Mouse (Mus musculus) skeletal muscle tissue, adult 2 months (tissue): ENCODE measurements around the gene Dok1.

Experiments used
- DNase-seq: peaks from one replicate; pipeline ENCODE4 v3.0.0-alpha.2; 2012; ENCODE audit warnings: low read depth, low spot score

The Dok1 gene

DNA sequence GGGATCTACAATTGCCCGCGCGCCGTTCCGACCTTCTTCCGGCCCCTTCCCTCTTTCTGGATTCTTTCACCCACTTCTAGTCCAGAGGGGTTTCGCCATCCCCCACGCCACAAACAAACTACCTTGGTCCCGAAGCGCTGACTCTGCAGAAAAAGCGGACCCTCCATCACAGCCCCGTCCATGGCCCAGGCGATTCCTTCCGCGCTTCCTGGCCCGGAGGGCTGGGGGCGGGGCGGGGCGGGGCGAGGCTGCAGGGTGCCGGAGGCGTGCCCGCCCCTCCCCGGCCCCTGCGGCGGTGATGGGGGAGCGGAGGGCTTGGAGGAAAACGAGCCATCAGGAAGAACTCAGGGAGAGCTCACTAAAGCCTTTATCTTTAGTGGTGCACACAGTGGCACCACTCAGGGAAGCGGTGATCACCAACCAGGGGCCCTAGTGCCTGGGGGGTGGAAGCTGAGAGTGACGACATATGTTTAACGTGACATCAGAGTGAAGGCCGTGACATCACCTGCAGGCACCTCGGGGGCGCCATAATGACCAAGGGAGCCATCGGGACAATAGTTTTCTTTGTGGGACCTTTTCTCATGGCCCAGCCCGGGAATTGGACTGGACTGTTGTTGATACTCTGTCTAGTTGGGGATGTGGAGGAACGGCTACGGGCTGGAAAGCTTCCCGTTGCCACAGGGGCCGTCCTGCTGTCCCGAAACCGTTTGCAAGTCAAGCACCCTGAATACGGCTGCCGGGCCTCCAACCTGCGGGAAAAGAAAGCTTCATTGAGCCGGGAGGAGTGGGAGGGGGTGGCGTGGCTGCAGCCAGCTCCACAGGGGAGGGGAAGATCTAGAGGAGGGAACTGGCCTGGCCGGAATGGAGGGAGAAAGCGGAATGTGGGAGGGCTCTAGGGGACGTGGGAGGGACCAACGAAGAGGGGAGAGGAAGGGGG lies at the start of gene Dok1, which contains the start of gene Loxl3:
TSS of gene Dok1 (minus strand) at position 223 of the 937 bp plus-strand sequence.
TSS of gene Loxl3 (plus strand) at position 925 of the 937 bp plus-strand sequence.
- DNase-seq = peak; percentile 62

- no peak for DNase-seq
Measured at GRCm38 (mm10) chr6:83080210-83080609, 46.9 kb upstream of the Dok1 start.

DNA sequence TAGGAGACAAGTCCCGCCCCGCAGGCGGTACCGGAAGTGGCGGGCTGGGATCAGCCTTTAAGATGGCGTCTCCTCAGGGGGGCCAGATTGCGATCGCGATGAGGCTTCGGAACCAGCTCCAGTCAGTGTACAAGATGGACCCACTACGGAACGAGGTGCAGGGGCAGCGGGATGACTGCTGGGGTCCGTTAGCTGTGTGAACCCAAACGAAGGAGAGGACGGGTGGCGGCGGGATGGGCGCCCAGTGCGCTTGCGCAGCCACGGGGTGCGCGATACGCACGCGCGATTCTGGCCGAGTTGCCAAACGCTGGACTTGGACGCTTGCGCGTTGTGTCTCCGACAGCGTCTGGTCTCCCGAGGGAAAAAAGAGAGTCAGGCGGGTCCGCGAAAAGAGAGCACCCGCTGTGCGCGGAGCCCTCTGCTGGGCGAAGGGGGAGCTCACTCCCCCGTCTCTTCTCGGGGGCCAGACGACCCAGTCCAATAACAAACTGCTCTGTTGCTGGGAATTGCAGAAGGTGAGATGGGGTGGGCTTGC lies 45.1 kb upstream of the Dok1 start:
- DNase-seq = peak; percentile 98

DNA sequence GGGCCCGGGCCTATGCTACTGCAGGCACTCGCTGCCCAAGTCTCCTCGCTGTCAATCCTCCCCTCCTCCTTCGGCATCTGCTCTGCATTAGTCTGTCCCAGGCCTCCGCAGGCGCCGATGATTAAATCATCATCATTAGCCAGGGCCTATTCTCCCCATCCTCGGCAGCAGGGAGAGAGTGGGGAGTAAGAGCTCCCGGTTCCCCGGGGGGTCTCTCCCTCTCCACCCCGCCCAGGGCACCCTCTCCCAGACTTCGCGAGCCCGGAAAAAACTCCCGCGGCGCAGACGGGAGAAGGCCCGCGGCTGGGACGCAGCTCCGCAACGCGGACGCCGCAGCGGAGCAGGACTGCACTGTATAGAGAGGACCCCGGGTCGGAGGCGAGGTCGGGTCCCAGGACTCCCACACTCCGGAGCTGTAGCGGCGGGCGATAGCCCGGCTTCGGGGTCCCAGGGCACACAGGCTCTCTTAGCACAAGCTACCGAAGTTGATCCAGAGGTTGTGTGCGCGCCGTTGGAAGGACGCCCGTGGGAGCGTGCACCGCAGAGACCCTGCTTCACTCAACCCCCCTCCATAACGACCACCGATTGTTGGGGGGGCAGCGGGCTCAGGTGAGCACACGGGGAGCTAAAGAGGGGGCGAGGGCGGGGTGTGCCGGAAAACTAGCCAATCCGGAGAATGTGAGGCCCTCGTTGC lies 44.5 kb upstream of the Dok1 start, which contains the start of gene Pcgf1:
TSS of gene Pcgf1 (plus strand) at position 240 of the 694 bp plus-strand sequence.
- DNase-seq = peak; percentile 14

- DNase-seq = no peak
Measured at GRCm38 (mm10) chr6:83074979-83075378, 41.7 kb upstream of the Dok1 start.

GRCm38 (mm10) chr6:83071220-83071619 lies 37.9 kb upstream of the Dok1 start:
- DNase-seq = no peak

DNA sequence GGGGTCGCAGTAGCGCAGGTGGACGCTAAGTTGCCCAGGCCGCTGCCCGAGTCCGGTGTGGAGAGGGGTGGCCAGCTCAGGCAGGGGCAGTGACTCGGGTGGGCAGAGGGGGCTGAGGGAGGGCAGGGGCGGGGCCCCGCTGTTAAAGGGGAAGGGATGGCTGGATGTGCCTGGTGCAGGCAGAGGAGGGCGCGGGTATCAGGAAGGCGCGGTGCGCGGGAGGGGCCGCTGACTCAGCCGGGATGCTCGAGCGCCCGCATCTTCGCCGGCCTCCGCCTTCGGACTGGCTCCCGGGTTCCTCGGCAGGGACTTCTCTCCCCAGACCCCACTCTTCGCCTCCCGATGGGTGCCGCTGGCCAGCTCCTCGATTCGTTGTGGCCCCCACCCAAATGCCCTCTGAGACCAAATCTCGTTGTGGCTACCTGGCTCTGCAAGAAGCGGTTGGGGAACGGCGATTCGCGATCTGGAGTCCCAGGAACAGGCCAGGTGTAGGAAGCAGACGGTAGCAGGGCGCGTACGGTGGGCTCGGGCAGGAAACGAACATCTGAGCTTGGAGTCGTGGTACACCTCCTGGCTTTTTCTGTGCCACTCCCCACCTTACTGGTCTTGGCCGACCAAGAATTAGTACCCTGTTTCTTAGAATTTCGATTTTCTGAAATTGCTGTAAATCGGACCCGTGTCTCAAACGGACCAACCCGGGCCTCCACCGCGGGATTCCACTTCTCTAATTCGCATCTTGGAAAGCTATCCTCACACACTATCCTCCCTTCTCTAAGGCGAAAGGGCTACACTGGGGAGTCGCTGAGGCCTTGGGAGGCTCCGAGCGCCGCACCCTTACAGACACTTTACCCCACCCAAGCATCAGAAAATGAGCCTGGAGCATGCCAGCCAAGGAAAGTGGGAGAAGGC lies 37.3 kb upstream of the Dok1 start:
- DNase-seq = no peak

DNA sequence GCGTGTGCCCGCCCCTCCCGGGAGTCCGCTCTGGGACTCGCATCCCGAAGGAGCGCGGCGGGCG lies 36.8 kb upstream of the Dok1 start, which contains the start of gene Tlx2:
TSS of gene Tlx2 (minus strand) at position 47 of the 64 bp plus-strand sequence.
- no peak for DNase-seq

DNA sequence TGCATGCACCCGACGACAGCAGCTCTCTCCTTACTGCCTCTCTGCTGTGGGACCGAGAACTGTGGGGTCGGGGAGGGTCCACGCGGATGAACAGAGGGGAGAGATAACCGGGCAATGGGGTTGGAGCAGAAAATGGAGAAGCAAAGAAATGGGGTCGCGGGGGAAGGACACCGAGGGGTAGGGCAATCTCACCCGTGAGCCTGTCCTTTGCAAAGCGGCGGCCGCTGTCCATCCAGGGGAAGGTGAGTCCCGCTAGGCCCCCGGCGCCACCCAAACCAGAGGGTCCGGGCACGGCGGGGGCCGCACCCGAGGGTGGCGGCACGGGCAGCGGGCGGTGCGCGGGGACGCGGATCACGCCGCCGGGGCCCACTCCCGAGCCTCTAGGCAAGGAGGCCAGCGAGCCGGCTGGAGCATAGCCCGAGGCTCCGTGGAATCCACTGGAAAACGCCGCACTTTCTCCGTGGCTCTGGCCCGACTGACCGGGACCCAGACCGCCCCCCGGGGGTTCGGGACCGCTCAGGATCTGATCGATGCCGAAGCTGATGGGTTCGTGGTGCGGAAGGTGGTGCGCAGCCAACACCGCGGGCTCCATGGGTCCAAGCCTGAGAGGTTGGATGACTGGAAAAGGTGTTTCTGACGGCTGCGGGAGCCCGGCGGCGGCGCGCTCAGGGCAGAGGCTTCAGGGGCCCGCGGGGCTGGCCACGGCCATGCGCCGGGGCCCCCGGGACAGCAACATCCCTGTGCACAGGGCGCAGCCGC lies 36.4 kb upstream of the Dok1 start:
- DNase-seq = no peak

- no peak for DNase-seq
Measured at GRCm38 (mm10) chr6:83068706-83069487, 35.6 kb upstream of the Dok1 start.

GRCm38 (mm10) chr6:83068221-83068620 lies 35.0 kb upstream of the Dok1 start:
- no peak for DNase-seq

GRCm38 (mm10) chr6:83066441-83066840 lies 33.2 kb upstream of the Dok1 start:
- DNase-seq = no peak

- DNase-seq = no peak
Measured at GRCm38 (mm10) chr6:83065995-83066394, 32.7 kb upstream of the Dok1 start.

DNA sequence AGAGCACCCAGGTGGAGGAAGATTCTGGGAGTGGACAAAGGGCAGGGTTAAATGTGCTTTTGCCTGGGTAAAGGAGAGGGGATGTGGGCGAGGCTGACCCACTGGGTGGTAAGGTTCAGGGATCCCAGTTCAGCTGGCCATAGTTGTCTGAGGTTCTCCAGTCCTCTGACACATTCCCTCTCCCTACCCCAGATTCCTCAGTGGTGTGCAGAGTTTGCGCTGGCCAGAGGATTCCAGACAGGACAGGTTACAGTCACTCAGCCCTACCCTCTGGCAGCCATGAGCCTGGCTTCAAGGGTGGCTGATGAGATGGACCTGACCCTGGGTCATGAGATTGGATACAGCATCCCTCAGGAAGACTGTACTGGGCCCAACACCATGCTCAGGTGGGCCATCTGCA lies 25.5 kb upstream of the Dok1 start:
- no peak for DNase-seq

GRCm38 (mm10) chr6:83057790-83058189 lies 24.5 kb upstream of the Dok1 start, which contains the start of gene Dqx1:
TSS of gene Dqx1 (plus strand) at chr6:83057844.
- no peak for DNase-seq

DNA sequence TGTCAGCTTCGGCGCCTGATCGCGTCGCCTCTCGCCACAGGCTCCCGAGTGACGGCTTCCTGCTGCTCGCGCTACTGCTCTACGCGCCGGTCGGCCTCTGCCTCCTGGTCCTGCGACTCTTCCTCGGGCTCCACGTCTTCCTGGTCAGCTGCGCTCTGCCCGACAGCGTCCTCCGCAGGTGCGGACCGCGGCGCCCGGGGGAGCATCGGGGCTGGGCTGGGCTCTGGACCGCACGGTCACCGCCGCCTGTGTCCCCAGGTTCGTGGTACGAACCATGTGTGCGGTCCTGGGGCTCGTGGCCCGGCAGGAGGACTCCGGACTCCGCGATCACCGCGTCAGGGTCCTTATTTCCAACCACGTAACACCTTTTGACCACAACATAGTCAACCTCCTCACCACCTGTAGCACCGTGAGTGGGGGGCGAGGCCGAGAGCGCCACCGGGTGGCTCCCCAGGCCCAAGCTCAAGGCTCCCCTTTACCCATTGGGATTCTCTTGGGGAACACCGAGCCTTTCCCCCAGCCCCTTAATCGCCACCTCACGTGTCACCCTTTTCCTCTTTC lies 21.7 kb upstream of the Dok1 start, which contains the start of gene Htra2:
TSS of gene Htra2 (minus strand) at position 403 of the 561 bp plus-strand sequence.
- DNase-seq = no peak

GRCm38 (mm10) chr6:83054074-83054851 lies 21.0 kb upstream of the Dok1 start, which contains the start of gene Aup1:
TSS of gene Aup1 (plus strand) at chr6:83054521.
- peak; percentile 99 for DNase-seq

- DNase-seq = no peak
Measured at GRCm38 (mm10) chr6:83053136-83053960, 20.1 kb upstream of the Dok1 start.
